Mouse (Mus musculus) liver, embryonic 14.5 days (tissue): ENCODE results near the gene C2cd2l. TPM values are rescaled to one million over a fixed set of nuclear protein-coding genes. Genes with fewer than 3 reads are reported as not detected.
"Not testable (repeated sequence)": the region's sequence is repeated elsewhere in the genome, so short reads cannot be mapped to it uniquely, and the experiment has no call there.

Experiments
- ATAC-seq: fragments of 200-750 bp; cut with Nextera tagmentation; 2 replicates; pipeline ENCODE4 v1.8.0; 2017; ENCODE audit warnings: moderate number of reproducible peaks, mild to moderate bottlenecking, moderate library complexity; ENCODE audit not compliant: insufficient read depth
- DNase-seq, 3 experiments: peaks; one replicate each; pipeline ENCODE4 v3.0.0-alpha.2; 2012 to 2013; ENCODE audit warnings: low read depth in 3 of 3, low spot score in 3 of 3
- H3K27ac ChIP-seq: fragments of 300-500 bp; sonication (generic); 2 replicates; pipeline ENCODE4 v1.5.1; 2014; ENCODE audit warnings: moderate library complexity, mild to moderate bottlenecking, control low read depth, inconsistent platforms
- H3K27me3 ChIP-seq: fragments of 300-500 bp; sonication (generic); 2 replicates; pipeline ENCODE4 v1.6.1; 2014; ENCODE audit warnings: mild to moderate bottlenecking, low read length, moderate library complexity; ENCODE audit not compliant: control insufficient read depth, insufficient read depth
- H3K36me3 ChIP-seq: fragments of 300-500 bp; sonication (generic); replicated peaks from 2 replicates; pipeline ENCODE4 v1.6.1; 2014; ENCODE audit warnings: low read depth; ENCODE audit not compliant: control insufficient read depth, insufficient read depth
- H3K4me1 ChIP-seq, 2 experiments: fragments of 200-500 bp in 1 of 2; fragments of 300-500 bp in 1 of 2; sonication (generic) in 1 of 2; replicated peaks; 2 replicates each; pipeline ENCODE4 v1.6.1; 2012 to 2014; ENCODE audit warnings: antibody characterized with exemption in 1 of 2, inconsistent platforms in 1 of 2, low read length in 1 of 2; ENCODE audit not compliant: control insufficient read depth in 2 of 2, insufficient read depth in 2 of 2
- H3K4me2 ChIP-seq: fragments of 300-500 bp; sonication (generic); 2 replicates; pipeline ENCODE4 v1.6.1; 2014; ENCODE audit warnings: low read depth, mild to moderate bottlenecking, control low read depth, moderate library complexity
- H3K4me3 ChIP-seq, 2 experiments: fragments of 200-500 bp in 1 of 2; fragments of 300-500 bp in 1 of 2; sonication (generic) in 1 of 2; 2 replicates each; pipeline ENCODE4 v1.5.1; 2012 to 2014; ENCODE audit warnings: low read depth in 2 of 2, low read length in 2 of 2, mild to moderate bottlenecking in 2 of 2, control low read depth in 1 of 2, inconsistent platforms in 1 of 2, moderate library complexity in 1 of 2; ENCODE audit not compliant: insufficient read depth in 1 of 2
- H3K9ac ChIP-seq: fragments of 300-500 bp; sonication (generic); replicated peaks from 2 replicates; pipeline ENCODE4 v1.6.1; 2014; ENCODE audit warnings: mild to moderate bottlenecking, control low read depth, moderate library complexity
- H3K9me3 ChIP-seq: fragments of 300-500 bp; sonication (generic); 2 replicates; pipeline ENCODE4 v1.6.1; 2016; ENCODE audit warnings: low read length, mixed read lengths; ENCODE audit not compliant: control insufficient read depth
- CTCF ChIP-seq: IDR thresholded peaks from 2 replicates; pipeline ENCODE4 v1.5.1; 2016; ENCODE audit warnings: antibody characterized with exemption, low read depth, control low read depth
- EP300 ChIP-seq: IDR thresholded peaks from 2 replicates; pipeline ENCODE4 v1.6.1; 2016; ENCODE audit warnings: antibody characterized with exemption, low read depth
- WGBS: fragments of 180-500 bp; shearing (Covaris S2); extraction: QIAGEN DNeasy Blood & Tissue Kit; methylation state at CpG from one replicate; pipeline ENCODE4 v1.1.7; 2014; ENCODE audit not compliant: insufficient replicate concordance; 5-methylcytosine and 5-hydroxymethylcytosine counted together
- polyA plus RNA-seq, 2 experiments: library from polyadenylated mRNA; depleted of rRNA in 1 of 2; stranded (reverse) in 1 of 2; unstranded in 1 of 2; fragments of >200 nt; fragmentation: Nextera tagmentation in 1 of 2; extraction: Ambion mirVana in 1 of 2; gene quantifications; 2 replicates each; pipeline versions ENCODE4 v1.2.1 to v1.2.3; 2012 to 2014

The C2cd2l gene
- polyA plus RNA-seq, 2 experiments: 7.4 to 13.0 TPM

GRCm38 (mm10) chr9:44324147-44324546 lies 4.1 kb upstream of the C2cd2l start:
- Histone ChIP-seq H3K27ac (no peak overlapping the region), H3K36me3 (peaks cover 4% of the 10 kb centered on the region; the same call in 1 of the 2 replicates), H3K9ac (no peak overlapping the region), H3K9me3 (no peaks in the 10 kb centered on the region), H3K27me3 (no peaks in the 10 kb centered on the region), H3K4me1 (peaks cover 17 to 22% of the 10 kb centered on the region in 2 experiments), H3K4me3 (no peak overlapping the region), H3K4me2 (no peak overlapping the region)
- TF ChIP-seq EP300 (no peak), CTCF (no peak)
- ATAC-seq (no peak), DNase-seq (no peak)
- 75% methylated on average over 6 of the region's 6 CpGs for WGBS

DNA sequence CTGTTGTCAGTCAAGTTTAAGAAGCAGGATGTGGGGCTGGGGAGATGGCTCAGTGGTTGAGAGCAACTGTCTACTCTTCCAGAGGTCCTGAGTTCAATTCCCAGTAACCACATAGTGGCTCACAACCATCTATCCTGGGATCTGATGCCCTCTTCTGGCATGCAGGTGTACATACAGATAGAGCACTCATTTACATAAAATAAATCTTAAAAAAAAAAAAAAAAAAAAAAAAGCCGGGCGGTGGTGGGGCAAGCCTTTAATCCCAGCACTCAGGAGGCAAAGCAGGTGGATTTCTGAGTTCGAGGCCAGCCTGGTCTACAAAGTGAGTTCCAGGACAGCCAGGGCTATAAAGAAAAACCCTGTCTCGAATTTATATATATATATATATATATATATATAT lies 3.6 kb upstream of the C2cd2l start:
- not testable (repeated sequence) for H3K36me3 ChIP-seq, ATAC-seq, DNase-seq, H3K9me3 ChIP-seq, H3K4me3 ChIP-seq, H3K4me2 ChIP-seq, H3K27ac ChIP-seq, H3K9ac ChIP-seq, H3K27me3 ChIP-seq
- TF ChIP-seq CTCF: 0 out of 2 replicates have a peak, but pooled peaks have one; percentile 26
- H3K4me1 ChIP-seq: peaks cover 21 to 27% of the 10 kb centered on the region in 2 experiments
- 49% methylated on average over 4 of the region's 4 CpGs for WGBS

DNA sequence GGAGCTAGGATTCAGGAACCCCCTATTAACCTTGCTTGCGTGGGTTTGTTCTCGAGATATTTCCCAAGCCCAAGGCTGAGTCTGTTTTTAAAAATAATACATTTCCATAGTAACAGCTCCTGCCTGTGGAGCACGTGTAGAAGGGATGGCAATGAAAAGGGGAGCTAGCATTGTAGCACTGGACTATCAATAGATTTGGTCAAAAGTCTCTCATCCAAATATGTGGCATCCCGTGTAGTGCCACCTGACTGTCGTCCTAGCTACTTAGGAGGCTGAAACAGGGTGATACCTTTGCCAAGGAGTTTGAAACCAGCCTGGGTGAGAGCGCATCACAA lies 681 bp upstream of the C2cd2l start:
- TF ChIP-seq EP300 (no peak), CTCF (no peak)
- peak overlapping the region; percentile 77 for H3K27ac ChIP-seq
- DNase-seq (no peak), ATAC-seq (no peak)
- peak overlapping the region; percentile 49; the same call in 1 of the 2 replicates for H3K9ac ChIP-seq
- H3K4me2 ChIP-seq: peak overlapping the region; percentile 88
- 23% methylated on average over 6 of the region's 6 CpGs for WGBS
- H3K9me3 ChIP-seq: no peaks in the 10 kb centered on the region
- peak overlapping the region; percentile 50 to 88 for H3K4me3 ChIP-seq
- peaks cover 11% of the 10 kb centered on the region for H3K36me3 ChIP-seq
- H3K27me3 ChIP-seq: no peaks in the 10 kb centered on the region
- H3K4me1 ChIP-seq: peaks cover 21 to 23% of the 10 kb centered on the region in 2 experiments

GRCm38 (mm10) chr9:44319105-44319886 lies 789 bp downstream of the C2cd2l start:
- peak overlapping the region; percentile 88 to 90 for H3K4me3 ChIP-seq
- no peak for TF ChIP-seq CTCF
- no peak for TF ChIP-seq EP300
- peak overlapping the region; percentile 68 for H3K27ac ChIP-seq
- H3K36me3 ChIP-seq: peaks cover 25% of the 10 kb centered on the region
- H3K4me2 ChIP-seq: peak overlapping the region; percentile 64
- H3K9ac ChIP-seq: peak overlapping the region; percentile 93
- no peaks in the 10 kb centered on the region for H3K27me3 ChIP-seq
- no peaks in the 10 kb centered on the region for H3K9me3 ChIP-seq
- peaks cover 19 to 20% of the 10 kb centered on the region in 2 experiments for H3K4me1 ChIP-seq
- WGBS: 3% methylated on average over 37 of the region's 37 CpGs
- DNase-seq (no peak), ATAC-seq (no peak; the same call in 1 of the 2 replicates)

DNA sequence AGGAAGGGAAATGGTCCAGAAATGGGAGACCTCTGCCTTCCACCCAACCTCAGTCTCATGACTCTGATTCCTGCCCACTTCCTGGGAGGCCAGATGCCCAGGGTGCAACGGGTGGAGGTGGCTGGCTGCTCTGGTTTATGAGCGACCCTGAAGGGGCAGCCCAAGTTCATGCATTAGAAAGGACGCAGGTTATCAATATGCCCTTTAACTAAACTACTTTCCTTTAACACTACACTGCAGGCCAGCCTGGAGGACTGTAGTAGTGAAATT lies 1.3 kb downstream of the C2cd2l start:
- 40% methylated on average over 3 of the region's 3 CpGs for WGBS
- Histone ChIP-seq H3K27me3 (no peaks in the 10 kb centered on the region), H3K4me1 (peaks cover 19 to 20% of the 10 kb centered on the region in 2 experiments), H3K9me3 (no peaks in the 10 kb centered on the region), H3K4me3 (peak overlapping the region; percentile 88 to 90), H3K9ac (peak overlapping the region; percentile 93), H3K36me3 (peaks cover 31% of the 10 kb centered on the region), H3K27ac (peak overlapping the region; percentile 27), H3K4me2 (peak overlapping the region; percentile 64)
- DNase-seq: no peak
- ATAC-seq: no peak
- TF ChIP-seq EP300: no peak
- TF ChIP-seq CTCF: no peak
